Mouse (Mus musculus): Measurements from ENCODE around the gene Ttll9. TPM values are rescaled to one million over a fixed set of nuclear protein-coding genes. Genes with fewer than 3 reads are reported as not detected.

The Ttll9 gene
- polyA plus RNA-seq, 1 experiment: not detected

DNA sequence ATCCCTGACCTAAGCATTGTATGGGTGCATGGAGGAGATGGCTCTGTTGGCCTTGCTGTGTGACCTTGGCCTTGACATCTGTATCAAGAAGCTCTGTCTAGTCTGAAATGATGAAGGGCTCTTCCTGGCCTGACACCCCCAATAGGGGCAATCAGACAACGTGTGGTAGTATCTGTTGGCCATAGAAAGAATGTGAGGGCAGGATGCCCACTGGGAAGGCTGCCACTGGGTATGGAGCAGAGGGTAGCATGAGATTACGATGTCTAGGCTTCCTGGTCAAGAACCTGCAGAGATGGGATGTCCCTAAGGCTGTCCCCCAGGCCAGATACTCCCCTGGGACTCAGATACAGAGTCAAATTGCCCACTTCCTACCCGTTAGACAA, 33.3 kb upstream of the Ttll9 start:
- no peak overlapping the region for H3K4me3 ChIP-seq (ENCODE audit: low read depth, low read length)
- WGBS: 54% methylated on average over 3 of the region's 3 CpGs
- no peak overlapping the region for H3K27ac ChIP-seq (ENCODE audit: insufficient read depth, low read depth, low read length)
- no peaks in the 10 kb centered on the region for H3K27me3 ChIP-seq (ENCODE audit: control insufficient read depth, insufficient read depth, low read length)
- no peaks in the 10 kb centered on the region for H3K4me1 ChIP-seq (ENCODE audit: control insufficient read depth, insufficient read depth, insufficient read length, low read length)
- TF ChIP-seq POLR2A (IDR thresholded peaks at IDR 0.05; ENCODE audit: low read depth, low read length): no peak
- no peak for TF ChIP-seq CTCF (IDR thresholded peaks at IDR 0.05; ENCODE audit: extremely low read depth, insufficient read length, insufficient replicate concordance, low read depth, low read length)
- H3K36me3 ChIP-seq (ENCODE audit: control insufficient read depth, insufficient read depth, low read length): no peaks in the 10 kb centered on the region

GRCm38 (mm10) chr2:152930276-152930675, 32.0 kb upstream of the Ttll9 start:
- no peak overlapping the region for H3K27ac ChIP-seq (ENCODE audit: insufficient read depth, low read depth, low read length)
- TF ChIP-seq POLR2A (IDR thresholded peaks at IDR 0.05; ENCODE audit: low read depth, low read length) (no peak), CTCF (IDR thresholded peaks at IDR 0.05; ENCODE audit: extremely low read depth, insufficient read length, insufficient replicate concordance, low read depth, low read length) (no peak)
- H3K4me3 ChIP-seq (ENCODE audit: low read depth, low read length): no peak overlapping the region
- H3K27me3 ChIP-seq (ENCODE audit: control insufficient read depth, insufficient read depth, low read length): no peaks in the 10 kb centered on the region
- 47% methylated on average over 2 of the region's 2 CpGs for WGBS
- H3K36me3 ChIP-seq (ENCODE audit: control insufficient read depth, insufficient read depth, low read length): no peaks in the 10 kb centered on the region
- H3K4me1 ChIP-seq (ENCODE audit: control insufficient read depth, insufficient read depth, insufficient read length, low read length): no peaks in the 10 kb centered on the region

- H3K36me3 ChIP-seq (ENCODE audit: control insufficient read depth, insufficient read depth, low read length): no peaks in the 10 kb centered on the region
- 52% methylated on average over 12 of the region's 12 CpGs for WGBS
- peak overlapping the region; percentile 15 for H3K4me3 ChIP-seq (ENCODE audit: low read depth, low read length)
- H3K4me1 ChIP-seq (ENCODE audit: control insufficient read depth, insufficient read depth, insufficient read length, low read length): no peaks in the 10 kb centered on the region
- H3K27ac ChIP-seq (ENCODE audit: insufficient read depth, low read depth, low read length): no peak overlapping the region
- H3K27me3 ChIP-seq (ENCODE audit: control insufficient read depth, insufficient read depth, low read length): no peaks in the 10 kb centered on the region
- TF ChIP-seq POLR2A (IDR thresholded peaks at IDR 0.05; ENCODE audit: low read depth, low read length) (no peak), CTCF (IDR thresholded peaks at IDR 0.05; ENCODE audit: extremely low read depth, insufficient read length, insufficient replicate concordance, low read depth, low read length) (no peak)
Measured at GRCm38 (mm10) chr2:152931456-152932160, 30.7 kb upstream of the Ttll9 start.

DNA sequence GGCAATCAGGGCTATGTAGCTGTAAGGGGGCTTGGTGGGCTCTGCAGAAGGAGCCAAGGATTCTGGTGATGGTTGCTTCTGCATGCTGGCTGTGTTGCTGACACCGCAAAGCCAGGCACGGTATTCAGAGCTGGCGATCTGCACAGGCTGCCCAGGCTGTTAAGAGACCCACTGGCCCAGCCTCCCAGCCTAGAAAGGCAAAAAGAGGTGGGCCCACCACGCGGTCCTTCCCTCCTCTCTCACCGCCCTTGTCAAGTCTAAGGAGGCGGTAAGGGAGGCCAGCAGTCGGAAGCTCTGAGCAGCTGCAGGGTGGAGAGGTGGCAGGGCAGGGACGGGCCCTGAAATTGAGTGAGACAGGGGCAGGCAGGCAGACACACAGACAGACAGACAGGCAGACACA, 29.2 kb upstream of the Ttll9 start, which contains the start of gene Foxs1:
Gene Foxs1, minus strand, starts transcription at position 161 of the 400 bp plus-strand sequence.
- Histone ChIP-seq H3K36me3 (ENCODE audit: control insufficient read depth, insufficient read depth, low read length) (no peaks in the 10 kb centered on the region), H3K27me3 (ENCODE audit: control insufficient read depth, insufficient read depth, low read length) (no peaks in the 10 kb centered on the region), H3K4me3 (ENCODE audit: low read depth, low read length) (peak within 1 kb of the TSS; percentile 15), H3K27ac (ENCODE audit: insufficient read depth, low read depth, low read length) (no peak within 1 kb of the TSS), H3K4me1 (ENCODE audit: control insufficient read depth, insufficient read depth, insufficient read length, low read length) (no peaks in the 10 kb centered on the region)
- no peak for TF ChIP-seq POLR2A (IDR thresholded peaks at IDR 0.05; ENCODE audit: low read depth, low read length)
- no peak for TF ChIP-seq CTCF (IDR thresholded peaks at IDR 0.05; ENCODE audit: extremely low read depth, insufficient read length, insufficient replicate concordance, low read depth, low read length)
- 40% methylated on average over 9 of the region's 9 CpGs for WGBS

GRCm38 (mm10) chr2:152933614-152934013, 28.7 kb upstream of the Ttll9 start:
- H3K36me3 ChIP-seq (ENCODE audit: control insufficient read depth, insufficient read depth, low read length): no peaks in the 10 kb centered on the region
- TF ChIP-seq POLR2A (IDR thresholded peaks at IDR 0.05; ENCODE audit: low read depth, low read length) (no peak), CTCF (IDR thresholded peaks at IDR 0.05; ENCODE audit: extremely low read depth, insufficient read length, insufficient replicate concordance, low read depth, low read length) (peak; percentile 62; the same call in 1 of the 2 replicates)
- H3K4me1 ChIP-seq (ENCODE audit: control insufficient read depth, insufficient read depth, insufficient read length, low read length): no peaks in the 10 kb centered on the region
- 40% methylated on average over 5 of the region's 5 CpGs for WGBS
- no peaks in the 10 kb centered on the region for H3K27me3 ChIP-seq (ENCODE audit: control insufficient read depth, insufficient read depth, low read length)
- H3K27ac ChIP-seq (ENCODE audit: insufficient read depth, low read depth, low read length): no peak overlapping the region
- H3K4me3 ChIP-seq (ENCODE audit: low read depth, low read length): no peak overlapping the region

- H3K27me3 ChIP-seq (ENCODE audit: control insufficient read depth, insufficient read depth, low read length): peaks cover 25% of the 10 kb centered on the region
- WGBS: 9% methylated on average over 4 of the region's 4 CpGs
Measured at GRCm38 (mm10) chr2:152939846-152940245, 22.4 kb upstream of the Ttll9 start.

DNA sequence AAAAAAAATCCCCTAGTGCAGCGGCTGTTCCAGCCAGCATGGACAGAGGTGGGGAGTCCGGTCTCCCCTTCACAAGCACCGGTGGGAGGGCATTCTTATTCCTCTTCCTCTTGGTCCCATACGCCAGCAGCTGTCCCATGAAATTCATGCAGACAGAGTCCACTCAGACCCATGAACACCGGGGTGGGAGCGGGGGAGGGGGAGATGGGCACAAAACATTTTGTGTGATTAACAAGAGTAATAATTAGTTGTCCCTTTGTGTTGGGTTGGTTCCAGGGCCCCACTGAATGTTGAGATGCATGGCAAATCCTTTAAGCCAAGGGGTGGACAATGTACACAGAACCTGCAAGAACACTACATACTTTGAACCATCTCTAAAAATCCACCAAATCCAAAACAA, 21.2 kb upstream of the Ttll9 start:
- Histone ChIP-seq H3K27ac (ENCODE audit: insufficient read depth, low read depth, low read length) (no peak overlapping the region), H3K4me1 (ENCODE audit: control insufficient read depth, insufficient read depth, insufficient read length, low read length) (no peaks in the 10 kb centered on the region), H3K36me3 (ENCODE audit: control insufficient read depth, insufficient read depth, low read length) (no peaks in the 10 kb centered on the region), H3K4me3 (ENCODE audit: low read depth, low read length) (no peak overlapping the region), H3K27me3 (ENCODE audit: control insufficient read depth, insufficient read depth, low read length) (peaks cover 25% of the 10 kb centered on the region)
- TF ChIP-seq CTCF (IDR thresholded peaks at IDR 0.05; ENCODE audit: extremely low read depth, insufficient read length, insufficient replicate concordance, low read depth, low read length): no peak
- no peak for TF ChIP-seq POLR2A (IDR thresholded peaks at IDR 0.05; ENCODE audit: low read depth, low read length)
- 74% methylated on average over 6 of the region's 6 CpGs for WGBS

More at GRCm38 (mm10) chr2:152939846-152940245, 22.4 kb upstream of the Ttll9 start:
- no peak overlapping the region for H3K4me3 ChIP-seq (ENCODE audit: low read depth, low read length)
- no peaks in the 10 kb centered on the region for H3K4me1 ChIP-seq (ENCODE audit: control insufficient read depth, insufficient read depth, insufficient read length, low read length)
- TF ChIP-seq POLR2A (IDR thresholded peaks at IDR 0.05; ENCODE audit: low read depth, low read length) (no peak), CTCF (IDR thresholded peaks at IDR 0.05; ENCODE audit: extremely low read depth, insufficient read length, insufficient replicate concordance, low read depth, low read length) (peak; percentile 67; the same call in 1 of the 2 replicates)
- H3K27ac ChIP-seq (ENCODE audit: insufficient read depth, low read depth, low read length): no peak overlapping the region
- H3K36me3 ChIP-seq (ENCODE audit: control insufficient read depth, insufficient read depth, low read length): no peaks in the 10 kb centered on the region
